Mouse (Mus musculus): ENCODE data around the gene Fbxo6. TPM values are rescaled to one million over a fixed set of nuclear protein-coding genes. Genes with fewer than 3 reads are reported as not detected.
"Not testable (repeated sequence)": the region's sequence is repeated elsewhere in the genome, so short reads cannot be mapped to it uniquely, and the experiment has no call there.

The Fbxo6 gene
- polyA plus RNA-seq, 1 experiment: not detected

DNA sequence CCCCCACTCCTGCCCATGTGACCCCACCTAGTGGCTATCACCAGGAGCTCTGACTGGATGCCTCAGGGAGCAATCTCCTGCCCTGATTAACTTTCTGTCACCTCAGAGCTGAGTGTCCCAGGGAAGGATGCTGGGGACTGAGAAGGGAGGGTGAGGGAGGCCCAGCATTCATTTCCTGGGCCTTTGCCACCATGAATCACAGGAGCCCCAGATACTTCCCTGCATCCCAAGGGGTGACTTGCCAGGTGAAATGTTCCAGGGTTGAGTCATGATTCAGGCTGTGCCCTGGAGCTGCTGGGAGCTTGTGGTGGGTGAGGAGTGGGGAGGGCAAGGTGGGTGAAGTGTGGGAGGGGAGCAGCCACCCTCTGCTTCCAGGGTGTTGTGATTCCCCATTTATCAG, 25.8 kb upstream of the Fbxo6 start:
- Histone ChIP-seq H3K27ac (ENCODE audit: insufficient read depth, low read depth, low read length) (no peak overlapping the region), H3K4me3 (ENCODE audit: insufficient read depth, low read depth, low read length) (no peak overlapping the region), H3K4me1 (ENCODE audit: control insufficient read depth, insufficient read depth, low read length) (peaks cover 12% of the 10 kb centered on the region)
- TF ChIP-seq POLR2A (IDR thresholded peaks at IDR 0.05; ENCODE audit: insufficient read depth, low read depth, low read length) (no peak), CTCF (IDR thresholded peaks at IDR 0.05; ENCODE audit: insufficient read depth, low read depth, low read length) (no peak)

DNA sequence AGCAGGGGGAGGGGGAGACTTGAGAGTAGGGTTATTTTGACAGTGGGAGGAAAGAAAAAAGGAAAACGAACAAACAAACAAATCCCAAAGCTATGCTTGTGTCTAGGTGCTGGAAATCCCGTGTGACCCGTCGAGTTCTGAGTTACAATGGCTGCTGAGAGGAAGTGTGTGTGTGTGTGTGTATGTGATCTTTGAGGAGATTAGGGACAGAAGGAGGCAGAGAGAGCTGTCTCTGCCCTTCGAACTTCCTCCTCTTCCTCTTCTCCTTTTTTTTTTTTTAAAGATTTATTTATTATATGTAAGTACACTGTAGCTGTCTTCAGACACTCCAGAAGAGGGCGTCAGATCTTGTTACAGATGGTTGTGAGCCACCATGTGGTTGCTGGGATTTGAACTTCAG, 24.7 kb upstream of the Fbxo6 start:
- not testable (repeated sequence) for H3K4me3 ChIP-seq (ENCODE audit: insufficient read depth, low read depth, low read length); H3K27ac ChIP-seq (ENCODE audit: insufficient read depth, low read depth, low read length); H3K4me1 ChIP-seq (ENCODE audit: control insufficient read depth, insufficient read depth, low read length)
- whole genome bisulfite sequencing: 79% methylated on average over 5 of the region's 6 CpGs

DNA sequence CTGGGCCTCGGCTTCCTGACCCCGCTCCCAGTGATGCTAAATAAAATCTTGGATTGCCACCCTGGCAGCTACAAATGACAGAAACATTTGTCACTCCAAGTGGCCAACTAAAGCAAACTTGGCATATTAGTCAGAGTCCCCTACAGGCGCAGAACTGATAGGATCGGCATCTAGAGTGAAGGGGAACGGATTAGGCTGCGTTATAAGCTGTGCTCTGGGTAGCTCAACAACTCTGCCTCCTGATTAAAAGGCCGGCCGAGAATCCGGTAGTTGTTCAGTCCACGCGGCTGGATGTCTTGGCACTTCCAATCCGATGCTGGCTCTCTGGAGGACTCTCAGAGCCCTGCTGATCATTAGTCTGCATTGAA, 22.5 kb upstream of the Fbxo6 start:
- H3K4me3 ChIP-seq (ENCODE audit: insufficient read depth, low read depth, low read length): no peak overlapping the region

DNA sequence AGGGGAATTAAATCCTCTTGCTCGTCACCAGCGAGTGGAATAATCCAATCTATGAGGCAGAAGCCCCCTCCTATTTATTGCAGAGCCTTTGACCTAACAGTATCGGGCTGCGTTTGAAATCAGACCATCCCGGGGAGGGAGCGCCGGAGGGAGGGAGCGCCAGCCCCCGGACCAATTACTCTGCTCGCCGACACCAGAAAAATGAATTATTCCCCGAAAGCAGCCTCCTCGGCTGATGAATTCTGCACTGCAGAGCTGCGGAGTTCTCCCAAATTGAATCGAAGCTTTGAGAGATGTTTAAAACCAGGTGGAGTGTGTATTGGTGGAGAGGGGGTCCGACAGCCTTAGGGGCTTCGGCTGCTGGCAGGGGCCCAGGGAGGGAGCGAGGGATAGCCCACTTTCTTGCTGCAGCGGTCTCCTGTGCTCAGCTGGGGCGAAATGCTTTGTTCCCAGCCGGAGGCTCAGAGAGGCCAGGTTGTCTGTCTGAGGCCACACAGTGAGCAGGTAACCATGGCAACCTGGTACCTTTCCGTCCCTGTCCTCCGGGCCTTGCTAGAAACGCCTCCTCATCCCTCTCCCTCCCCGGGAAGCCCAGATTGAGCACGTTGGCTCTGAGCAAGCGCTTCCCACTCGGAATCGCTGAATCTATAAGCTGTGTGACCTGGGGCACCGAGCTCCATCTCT, 22.0 kb upstream of the Fbxo6 start:
- H3K27ac ChIP-seq (ENCODE audit: insufficient read depth, low read depth, low read length): no peak overlapping the region
- peaks cover 8% of the 10 kb centered on the region for H3K4me1 ChIP-seq (ENCODE audit: control insufficient read depth, insufficient read depth, low read length)
- TF ChIP-seq POLR2A (IDR thresholded peaks at IDR 0.05; ENCODE audit: insufficient read depth, low read depth, low read length) (no peak), CTCF (IDR thresholded peaks at IDR 0.05; ENCODE audit: insufficient read depth, low read depth, low read length) (no peak)
- H3K4me3 ChIP-seq (ENCODE audit: insufficient read depth, low read depth, low read length): peak overlapping the region; percentile 25
- 4% methylated on average over 30 of the region's 30 CpGs for WGBS

More for the DNA sequence above, 22.5 kb upstream of the Fbxo6 start:
- 31% methylated on average over 12 of the region's 12 CpGs for WGBS
- TF ChIP-seq CTCF (IDR thresholded peaks at IDR 0.05; ENCODE audit: insufficient read depth, low read depth, low read length): no peak
- TF ChIP-seq POLR2A (IDR thresholded peaks at IDR 0.05; ENCODE audit: insufficient read depth, low read depth, low read length): no peak
- no peak overlapping the region for H3K27ac ChIP-seq (ENCODE audit: insufficient read depth, low read depth, low read length)
- H3K4me1 ChIP-seq (ENCODE audit: control insufficient read depth, insufficient read depth, low read length): peaks cover 8% of the 10 kb centered on the region

DNA sequence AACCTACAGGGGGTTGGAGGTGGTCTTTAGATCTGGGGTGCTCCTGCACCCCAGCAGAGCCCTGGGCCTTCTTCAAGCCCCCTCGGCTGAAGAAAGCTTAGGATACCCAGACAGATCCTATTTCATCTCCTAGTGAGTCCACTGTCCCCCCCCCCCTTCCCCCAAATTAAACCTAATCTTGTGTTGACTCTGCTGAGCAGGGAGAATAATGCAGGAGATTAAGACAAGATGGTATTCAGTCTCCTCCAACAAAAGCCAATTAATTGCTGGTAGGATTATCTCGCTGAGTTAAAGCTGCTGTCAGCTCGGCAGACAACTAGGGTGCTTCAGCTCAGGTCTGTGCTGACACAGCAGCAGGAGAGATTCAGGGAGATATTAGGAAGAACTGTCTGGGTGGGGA, 19.3 kb upstream of the Fbxo6 start:
- no peak overlapping the region for H3K4me3 ChIP-seq (ENCODE audit: insufficient read depth, low read depth, low read length)
- no peak for TF ChIP-seq CTCF (IDR thresholded peaks at IDR 0.05; ENCODE audit: insufficient read depth, low read depth, low read length)
- H3K27ac ChIP-seq (ENCODE audit: insufficient read depth, low read depth, low read length): no peak overlapping the region
- WGBS: 67% methylated on average over 3 of the region's 3 CpGs
- H3K4me1 ChIP-seq (ENCODE audit: control insufficient read depth, insufficient read depth, low read length): peaks cover 16% of the 10 kb centered on the region

DNA sequence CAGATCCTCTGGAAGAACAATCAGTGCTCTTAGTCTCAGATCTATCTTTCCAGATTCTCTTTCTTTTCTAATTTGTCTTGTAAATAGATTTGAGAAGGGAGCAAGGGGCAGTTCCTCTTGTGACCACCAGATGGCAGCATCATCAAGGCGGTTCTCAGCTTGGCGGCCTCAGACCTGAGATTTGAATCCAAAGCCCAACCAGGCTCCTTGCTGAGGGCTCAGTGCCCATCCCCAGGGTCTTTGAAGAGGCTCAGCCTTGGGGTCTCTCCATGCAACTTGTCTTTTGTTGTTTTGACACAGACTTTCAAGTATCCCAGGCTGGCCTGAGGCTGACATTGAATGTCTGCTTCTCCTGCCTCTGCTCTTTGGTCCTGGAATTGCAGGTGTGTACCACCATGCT, 18.9 kb upstream of the Fbxo6 start:
- Histone ChIP-seq H3K4me1 (ENCODE audit: control insufficient read depth, insufficient read depth, low read length) (peaks cover 20% of the 10 kb centered on the region), H3K27ac (ENCODE audit: insufficient read depth, low read depth, low read length) (no peak overlapping the region), H3K4me3 (ENCODE audit: insufficient read depth, low read depth, low read length) (no peak overlapping the region)
- 8% methylated on average over 2 of the region's 2 CpGs for WGBS
- no peak for TF ChIP-seq POLR2A (IDR thresholded peaks at IDR 0.05; ENCODE audit: insufficient read depth, low read depth, low read length)
- peak; percentile 92 for TF ChIP-seq CTCF (IDR thresholded peaks at IDR 0.05; ENCODE audit: insufficient read depth, low read depth, low read length)

DNA sequence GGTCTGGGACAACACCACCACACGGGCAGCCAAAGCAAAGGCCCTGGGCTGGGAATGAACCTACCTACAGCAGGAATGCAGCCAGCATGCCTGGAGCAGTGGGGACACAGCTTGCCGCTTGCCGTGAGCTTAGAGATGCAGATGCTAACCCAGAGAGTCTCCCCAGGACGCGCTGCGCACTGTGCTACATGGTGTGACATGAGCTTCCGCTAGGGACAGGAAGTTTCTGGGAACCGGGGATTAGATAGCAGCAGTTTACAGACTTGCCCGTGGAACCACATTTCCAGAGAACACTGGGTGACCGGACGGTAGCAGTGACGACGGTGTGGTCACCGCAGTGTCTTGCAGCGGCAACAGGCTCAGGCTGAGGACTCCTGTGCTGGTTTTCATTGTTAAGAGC, 17.6 kb upstream of the Fbxo6 start:
- Histone ChIP-seq H3K27ac (ENCODE audit: insufficient read depth, low read depth, low read length) (no peak overlapping the region), H3K4me3 (ENCODE audit: insufficient read depth, low read depth, low read length) (no peak overlapping the region), H3K4me1 (ENCODE audit: control insufficient read depth, insufficient read depth, low read length) (peaks cover 29% of the 10 kb centered on the region)
- TF ChIP-seq POLR2A (IDR thresholded peaks at IDR 0.05; ENCODE audit: insufficient read depth, low read depth, low read length) (no peak), CTCF (IDR thresholded peaks at IDR 0.05; ENCODE audit: insufficient read depth, low read depth, low read length) (no peak)
- 42% methylated on average over 15 of the region's 15 CpGs for WGBS

DNA sequence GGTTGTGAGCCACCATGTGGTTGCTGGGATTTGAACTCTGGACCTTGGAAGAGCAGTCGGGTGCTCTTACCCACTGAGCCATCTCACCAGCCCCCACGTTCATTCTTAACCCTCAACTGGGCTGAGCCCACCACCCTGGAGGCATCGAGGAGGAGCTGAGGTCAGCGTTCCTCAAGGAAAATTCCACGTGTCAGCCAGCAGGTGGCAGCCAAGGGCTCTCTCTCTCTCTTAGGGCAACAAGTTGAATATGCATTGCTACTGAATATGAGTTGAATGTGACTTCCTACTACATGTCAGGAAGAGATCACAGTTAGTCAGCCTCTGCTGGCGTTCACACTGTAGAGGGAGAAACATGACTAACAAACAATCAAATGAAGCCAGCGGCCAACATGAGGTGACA, 16.3 kb upstream of the Fbxo6 start:
- Histone ChIP-seq H3K27ac (ENCODE audit: insufficient read depth, low read depth, low read length) (no peak overlapping the region), H3K4me1 (ENCODE audit: control insufficient read depth, insufficient read depth, low read length) (peaks cover 30% of the 10 kb centered on the region), H3K4me3 (ENCODE audit: insufficient read depth, low read depth, low read length) (no peak overlapping the region)
- WGBS: 21% methylated on average over 7 of the region's 7 CpGs
- TF ChIP-seq POLR2A (IDR thresholded peaks at IDR 0.05; ENCODE audit: insufficient read depth, low read depth, low read length) (no peak), CTCF (IDR thresholded peaks at IDR 0.05; ENCODE audit: insufficient read depth, low read depth, low read length) (peak; percentile 66)

DNA sequence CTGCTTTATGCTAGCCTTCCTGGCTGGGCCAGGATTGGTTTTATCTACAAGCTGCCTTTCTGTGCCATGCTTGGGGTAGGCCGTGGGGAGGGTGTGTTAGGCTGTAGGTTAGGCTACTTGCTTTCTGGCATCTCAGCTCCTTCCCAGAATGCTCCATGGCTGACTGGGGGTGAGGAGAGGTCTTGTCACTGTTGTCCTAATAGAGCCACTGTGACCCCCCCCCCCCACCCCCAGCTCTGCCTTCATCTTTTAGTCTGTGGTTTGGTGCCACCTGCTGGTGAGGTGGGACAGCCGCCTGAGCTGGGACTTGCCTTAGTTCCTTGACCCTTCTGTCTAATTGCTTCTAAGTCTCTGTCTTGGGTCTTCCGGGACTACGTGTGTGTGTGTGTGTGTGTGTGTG, 15.0 kb upstream of the Fbxo6 start:
- 8% methylated on average over 4 of the region's 4 CpGs for WGBS
- H3K4me1 ChIP-seq (ENCODE audit: control insufficient read depth, insufficient read depth, low read length): peaks cover 30% of the 10 kb centered on the region
- no peak for TF ChIP-seq POLR2A (IDR thresholded peaks at IDR 0.05; ENCODE audit: insufficient read depth, low read depth, low read length)
- TF ChIP-seq CTCF (IDR thresholded peaks at IDR 0.05; ENCODE audit: insufficient read depth, low read depth, low read length): peak; percentile 31; the same call in 1 of the 2 replicates
- H3K4me3 ChIP-seq (ENCODE audit: insufficient read depth, low read depth, low read length): peak overlapping the region; percentile 6
- peak overlapping the region; percentile 39 for H3K27ac ChIP-seq (ENCODE audit: insufficient read depth, low read depth, low read length)

DNA sequence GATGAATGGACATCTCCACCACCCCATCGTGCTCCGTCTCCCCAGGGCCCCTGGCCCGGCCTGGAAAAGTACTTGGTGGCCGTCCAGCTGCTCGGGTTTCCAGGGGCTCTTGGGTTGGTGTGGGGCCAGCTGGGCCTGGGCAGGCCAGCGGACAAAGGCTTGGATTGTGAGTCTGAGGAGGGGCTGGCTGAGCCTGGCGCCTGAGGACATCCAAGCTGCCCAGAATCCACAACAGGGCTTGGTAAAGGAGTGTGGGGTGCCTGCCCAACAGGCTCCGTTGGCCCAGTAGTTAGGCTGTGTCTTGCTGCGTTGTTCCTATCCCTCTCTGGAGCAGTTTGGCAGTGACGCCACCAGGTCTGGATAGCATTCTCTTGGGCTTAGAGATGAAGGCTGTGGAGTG, 14.5 kb upstream of the Fbxo6 start:
- Histone ChIP-seq H3K4me3 (ENCODE audit: insufficient read depth, low read depth, low read length) (peak overlapping the region; percentile 6), H3K4me1 (ENCODE audit: control insufficient read depth, insufficient read depth, low read length) (peaks cover 30% of the 10 kb centered on the region), H3K27ac (ENCODE audit: insufficient read depth, low read depth, low read length) (peak overlapping the region; percentile 39)
- WGBS: 16% methylated on average over 10 of the region's 10 CpGs
- TF ChIP-seq CTCF (IDR thresholded peaks at IDR 0.05; ENCODE audit: insufficient read depth, low read depth, low read length) (no peak), POLR2A (IDR thresholded peaks at IDR 0.05; ENCODE audit: insufficient read depth, low read depth, low read length) (no peak)

Measured in olfactory bulb, adult 2 months (tissue).